Mouse (Mus musculus) ovary, adult 18-20 months (tissue): ENCODE measurements around the gene Myh7.
"Not testable (repeated sequence)": the region's sequence is repeated elsewhere in the genome, so short reads cannot be mapped to it uniquely, and the experiment has no call there.

Source experiments
- DNase-seq: peaks from one replicate; pipeline ENCODE4 v3.0.0; 2022; ENCODE audit warnings: low spot score, mixed read lengths

Myh7 gene

DNA sequence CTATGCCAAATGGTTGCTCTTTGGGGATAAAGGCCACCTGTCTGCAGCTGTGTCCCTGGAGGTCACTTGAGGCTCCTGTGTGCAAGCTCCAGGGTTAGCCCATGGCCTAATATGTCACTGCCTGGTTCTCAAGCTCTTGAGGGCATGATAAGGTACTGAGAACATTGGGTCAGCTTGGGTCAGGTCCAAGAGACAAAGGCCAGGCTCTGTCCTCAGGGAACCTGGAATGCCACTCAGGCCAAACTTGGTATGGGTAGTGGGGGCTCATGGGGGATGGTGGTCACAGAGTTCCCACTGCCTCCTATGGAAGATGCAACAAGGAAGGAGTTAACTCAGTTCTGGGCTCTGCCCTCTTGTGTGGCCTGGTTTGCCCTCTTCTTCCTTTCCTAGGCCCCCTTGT, 26.1 kb downstream of the Myh7 start:
- no peak for DNase-seq

DNA sequence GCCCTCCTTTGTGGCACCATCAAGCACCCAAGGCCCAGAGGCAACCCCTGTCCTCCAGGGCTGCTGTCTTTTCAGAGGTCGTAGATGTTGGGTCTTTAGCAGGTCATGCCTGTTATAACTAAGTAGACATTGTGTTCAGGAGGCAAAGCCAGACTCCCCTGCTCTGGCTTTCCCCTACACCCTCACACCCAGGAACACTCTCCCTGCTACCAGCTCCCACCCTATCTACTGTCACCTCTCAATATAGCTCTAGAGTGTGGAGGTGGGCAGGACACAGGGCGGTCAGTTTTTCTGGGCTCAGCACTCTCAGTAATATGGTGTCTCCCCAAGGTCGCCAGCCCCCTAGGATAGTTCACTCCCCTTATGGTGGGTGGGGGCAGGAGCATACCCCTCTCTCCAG, 26.6 kb downstream of the Myh7 start:
- no peak for DNase-seq

DNA sequence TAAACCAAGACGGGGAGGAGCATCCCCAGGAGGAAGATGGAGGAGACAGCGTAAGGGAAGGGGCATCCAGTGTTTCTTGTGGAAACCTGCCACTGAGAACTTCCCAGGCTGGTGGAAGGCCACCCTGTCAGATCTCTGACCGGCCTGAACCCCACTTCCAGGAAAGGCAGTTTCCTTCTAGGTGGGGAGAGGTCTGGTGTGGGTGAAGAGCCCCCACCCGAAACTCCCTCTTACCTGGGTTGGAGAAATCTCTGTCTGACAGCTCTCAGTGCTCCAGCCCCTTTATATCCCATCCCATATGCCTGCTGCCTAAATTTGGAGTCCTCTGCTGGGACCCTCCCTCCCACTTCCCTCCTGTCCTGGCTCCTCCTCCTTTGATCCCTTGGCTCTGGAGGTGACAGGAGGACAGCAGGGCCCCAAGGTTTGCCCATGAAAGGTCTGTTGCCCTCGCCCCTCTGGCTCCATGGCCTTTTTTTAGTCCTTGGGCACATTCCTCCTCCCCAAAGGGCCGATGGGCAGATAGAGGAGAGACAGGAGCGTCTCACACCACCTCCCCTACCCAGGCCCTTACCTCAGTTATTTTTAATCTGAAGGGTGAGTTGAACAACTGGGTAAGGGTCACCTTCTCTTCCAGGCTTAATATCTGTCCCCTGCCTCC, 28.0 kb downstream of the Myh7 start, which contains the start of gene Myh6:
Gene Myh6, minus strand, starts transcription at position 608 of the 658 bp plus-strand sequence.
- DNase-seq, result no peak

DNA sequence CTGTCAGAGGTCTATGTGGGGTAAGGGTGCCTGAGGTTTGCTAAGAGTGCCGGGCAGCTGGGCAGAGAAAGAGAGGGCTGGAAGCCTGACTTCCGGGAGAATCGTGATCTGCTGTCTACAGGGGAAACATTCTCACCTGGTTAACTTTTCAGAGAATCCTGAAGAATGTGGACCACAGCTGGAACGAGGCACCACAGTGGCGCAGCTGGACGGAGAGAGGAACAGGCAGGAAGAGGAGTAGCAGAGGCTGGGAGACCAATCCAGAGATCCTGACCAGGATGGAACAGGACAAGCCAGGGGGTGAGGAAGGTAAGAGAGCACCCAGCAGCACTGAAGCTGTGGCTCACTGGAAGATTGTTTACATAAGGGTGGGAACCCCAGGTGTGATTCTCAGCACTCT, 28.8 kb downstream of the Myh7 start:
- DNase-seq, result no peak

DNA sequence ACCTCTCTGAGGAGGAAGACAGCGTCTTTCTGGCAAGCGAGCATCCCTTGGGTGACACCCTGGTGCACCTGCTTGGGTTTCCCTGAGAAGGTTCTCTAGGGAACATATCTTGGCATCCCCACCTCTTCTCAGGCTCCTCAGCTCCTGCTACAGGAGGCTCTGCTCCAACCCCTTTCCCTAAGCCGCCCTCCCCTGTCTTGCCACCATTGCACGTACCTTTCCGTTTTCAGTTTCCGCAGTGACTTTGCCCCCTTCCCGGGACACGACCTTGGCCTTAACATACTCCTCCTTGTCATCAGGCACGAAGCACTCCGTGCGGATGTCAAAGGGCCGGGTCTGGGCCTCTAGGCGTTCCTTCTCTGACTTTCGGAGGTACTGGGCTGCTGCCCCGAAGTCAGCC, 29.4 kb downstream of the Myh7 start:
- no peak for DNase-seq

DNA sequence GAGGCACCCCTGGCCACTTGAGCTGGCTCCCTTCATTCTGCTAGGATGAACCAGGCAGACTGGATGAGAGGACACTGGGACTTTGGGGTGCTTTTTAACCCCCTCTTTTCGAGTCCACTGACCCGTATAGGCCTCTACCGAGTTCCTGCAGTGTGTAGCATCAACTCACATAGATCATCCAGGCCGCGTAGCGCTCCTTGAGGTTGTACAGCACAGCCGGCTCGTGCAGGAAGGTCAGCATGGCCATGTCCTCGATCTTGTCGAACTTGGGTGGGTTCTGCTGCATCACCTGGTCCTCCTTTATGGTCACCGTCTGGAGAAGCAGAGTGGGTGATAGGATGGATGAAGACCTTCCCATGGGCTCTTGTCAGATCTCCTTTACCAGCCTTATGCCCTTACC, 30.7 kb downstream of the Myh7 start:
- no peak for DNase-seq

DNA sequence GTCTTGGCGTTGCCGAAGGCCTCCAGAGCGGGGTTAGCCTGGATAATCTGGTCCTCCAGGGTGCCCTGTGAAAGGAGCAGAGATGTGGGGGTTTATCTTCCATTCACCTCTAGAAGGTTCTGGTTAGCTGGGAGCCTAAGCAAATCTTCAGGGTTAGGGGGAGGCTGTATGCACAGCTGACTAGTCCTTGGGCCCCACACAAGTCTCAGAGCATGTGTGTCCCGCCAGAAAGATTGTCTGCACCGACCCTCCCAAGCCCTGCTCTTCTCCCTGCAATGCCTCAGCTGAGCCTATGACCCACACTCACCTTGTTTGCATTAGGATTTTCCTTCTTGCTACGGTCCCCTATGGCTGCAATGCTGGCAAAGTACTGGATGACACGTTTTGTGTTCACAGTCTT, 31.7 kb downstream of the Myh7 start:
- DNase-seq, result no peak

DNA sequence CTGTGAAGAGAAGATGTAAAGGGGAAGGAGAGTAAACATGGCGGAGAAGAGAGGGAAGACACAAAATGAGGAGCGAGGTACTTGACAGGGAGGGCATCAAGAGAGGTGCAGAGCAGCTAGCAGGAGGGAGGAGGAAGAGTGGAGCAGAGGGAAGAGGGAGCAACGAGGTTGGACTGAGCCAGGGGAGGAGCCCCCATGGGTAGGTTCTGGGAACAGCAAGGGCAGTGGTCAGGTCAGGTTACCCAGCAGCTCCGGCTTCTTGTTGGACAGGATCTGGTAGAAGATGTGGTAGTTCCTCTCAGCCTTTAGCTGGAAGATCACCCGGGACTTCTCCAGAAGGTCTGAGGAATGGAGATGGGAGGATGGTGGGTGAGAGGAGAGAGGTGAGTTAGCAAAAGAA, 32.9 kb downstream of the Myh7 start:
- DNase-seq, result no peak

DNA sequence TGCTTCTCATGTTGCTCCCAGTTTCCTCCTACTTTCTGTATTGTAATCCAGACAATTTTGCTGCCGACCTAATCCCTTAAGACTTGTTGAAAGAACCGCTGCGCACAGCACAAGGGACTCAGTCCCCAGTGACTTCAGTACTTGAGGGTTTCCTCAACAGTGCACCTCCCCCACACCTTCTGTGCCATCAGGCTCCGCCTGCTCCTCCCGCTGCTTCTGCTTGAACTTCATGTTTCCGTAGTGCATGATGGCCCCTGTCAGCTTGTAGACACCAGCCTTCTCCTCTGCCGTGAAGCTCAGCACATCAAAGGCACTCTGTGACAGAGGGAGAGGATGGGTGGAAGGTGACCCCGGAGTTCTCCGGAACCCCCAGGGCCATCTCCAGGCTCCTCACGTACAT, 33.7 kb downstream of the Myh7 start:
- no peak for DNase-seq

DNA sequence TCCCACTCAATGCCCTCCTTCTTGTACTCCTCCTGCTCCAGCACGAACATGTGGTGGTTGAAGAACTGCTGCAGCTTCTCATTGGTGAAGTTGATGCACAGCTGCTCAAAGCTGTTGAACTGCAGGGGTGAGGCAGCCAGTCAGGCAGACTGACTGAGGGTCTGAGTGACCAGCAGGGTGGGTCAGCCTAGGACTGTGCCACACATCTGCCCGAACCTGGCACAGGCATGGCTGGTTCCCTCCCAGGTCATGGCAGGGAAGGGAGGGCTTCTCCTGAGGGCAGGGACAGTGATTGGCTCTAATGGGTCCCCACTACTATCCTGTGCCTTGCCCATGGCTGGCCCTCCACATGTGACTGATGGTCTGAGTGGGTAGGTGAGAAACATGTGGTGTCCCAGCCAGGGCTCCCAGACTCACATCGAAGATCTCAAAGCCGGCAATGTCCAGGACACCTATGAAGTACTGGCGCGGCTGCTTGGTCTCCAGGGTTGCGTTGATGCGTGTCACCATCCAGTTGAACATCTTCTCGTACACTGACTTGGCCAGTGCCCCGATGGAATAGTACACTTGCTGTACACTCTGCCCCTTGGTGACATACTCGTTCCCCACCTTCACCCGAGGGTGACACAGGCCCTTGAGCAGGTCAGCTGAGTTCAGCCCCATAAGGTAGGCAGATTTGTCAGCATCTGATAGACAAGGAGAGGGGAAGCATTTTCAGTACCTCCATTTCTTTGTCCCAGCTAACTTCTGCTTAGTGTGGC, 34.4 kb downstream of the Myh7 start:
- not testable (repeated sequence) for DNase-seq

DNA sequence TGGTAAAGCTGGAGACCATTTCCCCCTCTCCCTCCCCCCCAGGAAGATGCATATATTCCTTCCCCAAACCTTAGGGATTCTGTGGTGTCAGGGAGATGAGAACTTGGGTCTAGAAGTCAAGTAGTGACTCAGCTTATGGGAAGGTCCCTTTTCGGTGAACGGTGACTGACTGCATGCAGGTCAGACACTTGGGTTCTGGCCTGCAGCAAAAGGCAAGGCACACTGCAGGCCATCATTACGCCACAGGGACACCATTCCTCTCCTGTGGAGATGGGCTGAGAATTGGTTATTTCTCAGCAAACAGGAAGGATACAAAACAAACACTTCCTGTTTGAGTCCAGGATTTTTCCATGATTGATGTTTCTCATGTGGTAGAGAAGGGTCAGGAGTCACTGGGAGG, 35.2 kb downstream of the Myh7 start:
- no peak for DNase-seq

DNA sequence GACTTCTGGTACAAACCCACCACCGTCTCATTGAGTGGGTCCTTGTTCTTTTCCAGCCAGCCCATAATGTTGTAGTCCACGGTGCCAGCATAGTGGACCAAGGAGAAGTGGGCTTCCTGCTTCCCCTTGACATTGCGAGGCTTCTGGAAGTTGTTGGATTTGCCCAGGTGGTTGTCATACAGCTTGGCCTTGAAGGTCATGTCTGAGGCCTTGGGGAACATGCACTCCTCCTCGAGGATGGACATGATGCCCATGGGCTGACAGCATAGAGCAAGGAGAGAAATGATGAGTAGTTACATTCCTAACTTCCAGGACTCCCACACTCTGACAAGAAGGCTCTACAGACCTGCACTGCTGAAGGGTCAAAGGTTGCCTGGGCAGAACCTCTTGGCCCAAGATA, 35.9 kb downstream of the Myh7 start:
- no peak for DNase-seq

DNA sequence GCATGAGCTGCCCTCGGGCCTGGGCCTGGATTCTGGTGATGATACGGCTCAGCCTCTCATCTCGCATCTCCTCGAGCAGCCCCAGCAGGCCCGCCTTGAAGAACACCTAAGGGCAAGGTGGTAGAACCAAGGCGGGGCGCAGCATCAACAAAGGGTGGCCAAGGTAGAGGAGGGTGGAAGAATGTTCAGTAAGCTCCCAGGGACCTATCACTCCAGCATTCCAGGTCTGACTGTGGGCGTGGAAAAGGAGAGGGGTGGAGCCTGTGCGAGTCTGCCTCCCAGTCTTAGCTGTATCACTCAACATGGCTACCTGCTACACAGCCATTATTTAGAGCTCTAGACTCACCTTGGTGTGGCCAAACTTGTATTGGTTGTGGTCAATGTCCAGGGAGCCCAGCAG, 37.9 kb downstream of the Myh7 start:
- DNase-seq, result no peak

DNA sequence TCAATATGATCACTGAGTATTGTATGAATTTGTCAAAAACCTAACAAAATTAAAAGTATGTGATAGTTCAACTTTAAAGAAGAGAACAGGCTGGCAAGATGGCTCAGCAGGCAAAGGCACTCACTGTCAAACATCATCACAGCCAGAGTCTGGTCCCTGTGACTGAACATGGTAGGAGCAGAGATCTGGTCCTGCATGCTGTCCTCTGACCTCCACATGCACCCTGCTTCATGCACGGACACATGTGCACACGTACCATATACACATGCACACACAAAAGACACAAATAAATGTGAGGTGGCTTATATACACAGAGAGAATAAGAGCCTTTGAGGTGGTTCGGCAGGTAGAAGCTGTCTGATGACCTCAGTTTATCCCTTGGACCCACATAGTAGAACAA, 38.9 kb downstream of the Myh7 start:
- DNase-seq, result no peak

DNA sequence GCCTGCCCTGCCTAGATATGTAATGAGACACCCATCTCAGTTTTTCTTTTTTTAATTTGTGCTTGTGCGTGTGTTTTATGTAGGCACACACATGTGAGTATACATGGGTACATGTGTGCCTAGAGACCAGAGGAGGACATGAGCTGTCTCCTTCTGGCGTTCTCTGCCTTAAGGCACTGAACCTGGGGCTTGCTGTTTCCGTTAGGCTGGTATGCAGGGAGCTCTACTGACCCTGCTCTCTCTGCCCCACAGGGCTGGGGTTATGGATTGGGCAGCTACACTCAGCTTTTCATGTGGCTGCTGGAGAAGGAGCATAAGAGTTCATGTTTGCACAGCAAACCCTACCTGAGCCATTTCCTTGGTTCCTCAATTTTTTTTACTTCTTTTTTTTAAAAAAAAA, 40.0 kb downstream of the Myh7 start:
- no peak for DNase-seq

DNA sequence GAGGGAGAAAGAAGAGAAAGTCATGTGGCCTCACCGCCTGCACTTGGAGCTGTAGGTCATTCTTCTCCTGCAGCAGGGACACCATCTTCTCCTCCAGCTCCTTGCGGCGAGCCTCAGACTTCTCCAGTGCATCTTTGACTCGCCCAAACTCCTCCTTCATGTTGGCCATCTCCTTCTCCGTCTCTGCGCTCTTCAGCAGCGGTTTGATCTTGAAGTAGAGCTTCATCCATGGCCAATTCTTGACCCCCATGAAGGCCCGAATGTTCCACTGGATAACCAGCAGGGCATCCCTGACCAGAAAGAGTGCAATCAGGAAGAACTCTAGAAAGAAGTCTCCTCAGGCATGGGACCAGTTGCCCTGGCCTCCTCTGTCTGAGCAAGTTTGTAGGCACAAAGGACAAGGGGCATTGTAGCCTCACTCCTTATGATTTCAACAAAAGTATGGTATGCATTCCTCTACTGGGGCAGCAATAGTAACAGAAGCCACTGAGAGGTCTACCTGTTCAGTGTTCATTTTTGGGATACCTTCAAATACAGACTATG, 40.7 kb downstream of the Myh7 start:
- DNase-seq, result no peak

DNA sequence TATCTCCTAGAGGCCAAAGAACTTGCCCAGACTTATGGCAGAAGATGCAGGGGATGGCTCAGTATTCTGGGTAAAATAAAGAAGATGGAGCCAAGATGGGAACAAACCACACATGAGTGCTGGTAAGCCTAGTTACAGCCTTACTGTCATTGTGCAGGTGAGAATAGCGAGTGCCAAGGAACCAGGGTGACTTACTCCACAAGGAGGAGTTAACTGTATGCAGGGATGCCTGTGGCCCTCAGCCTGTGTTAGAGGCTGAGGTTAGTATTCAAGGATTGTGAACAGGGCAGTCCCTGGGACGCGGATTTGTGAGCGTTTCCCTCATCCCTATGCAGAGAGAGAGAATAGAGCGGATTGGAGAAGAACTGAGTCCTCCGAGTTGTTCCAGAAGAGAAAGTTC, 42.8 kb downstream of the Myh7 start:
- no peak for DNase-seq

DNA sequence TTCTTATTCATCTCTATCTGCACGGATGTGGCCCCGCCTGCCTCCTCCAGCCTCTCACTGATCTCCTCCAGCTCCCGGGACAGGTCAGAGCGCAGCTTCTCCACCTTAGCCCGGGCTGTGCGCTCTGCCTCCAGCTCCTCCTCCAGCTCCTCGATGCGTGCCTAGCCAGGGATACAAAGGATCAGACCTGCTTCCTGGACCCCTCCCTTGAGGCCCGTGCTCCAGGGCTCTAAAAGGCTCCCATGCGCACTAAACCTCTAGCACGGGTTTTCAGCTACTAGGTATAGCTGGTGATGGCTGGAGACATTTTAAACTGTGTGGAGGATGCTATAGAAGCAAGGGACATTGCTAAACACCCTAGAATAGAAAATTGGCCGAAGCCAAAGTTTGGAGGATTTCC, 43.9 kb downstream of the Myh7 start:
- DNase-seq, result no peak

DNA sequence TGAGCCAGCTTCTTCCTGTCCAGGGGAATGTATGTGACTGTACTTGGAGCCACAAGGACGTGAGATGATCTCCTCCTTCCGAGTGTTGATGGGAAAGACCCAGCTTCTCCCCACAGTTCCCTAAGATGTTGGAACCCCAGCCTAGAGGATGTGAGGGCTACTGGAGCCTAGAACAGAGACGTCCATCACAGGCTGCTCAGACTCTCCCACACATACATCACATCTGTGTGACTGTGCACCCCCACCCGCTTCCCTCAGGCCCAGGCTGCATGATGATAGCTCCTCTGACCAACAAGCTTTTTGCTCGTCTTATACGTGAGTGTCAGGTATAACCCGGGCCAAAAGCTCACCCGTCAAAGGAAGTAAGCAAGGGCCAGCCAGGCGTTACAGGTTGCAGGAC, 45.6 kb downstream of the Myh7 start:
- no peak for DNase-seq

DNA sequence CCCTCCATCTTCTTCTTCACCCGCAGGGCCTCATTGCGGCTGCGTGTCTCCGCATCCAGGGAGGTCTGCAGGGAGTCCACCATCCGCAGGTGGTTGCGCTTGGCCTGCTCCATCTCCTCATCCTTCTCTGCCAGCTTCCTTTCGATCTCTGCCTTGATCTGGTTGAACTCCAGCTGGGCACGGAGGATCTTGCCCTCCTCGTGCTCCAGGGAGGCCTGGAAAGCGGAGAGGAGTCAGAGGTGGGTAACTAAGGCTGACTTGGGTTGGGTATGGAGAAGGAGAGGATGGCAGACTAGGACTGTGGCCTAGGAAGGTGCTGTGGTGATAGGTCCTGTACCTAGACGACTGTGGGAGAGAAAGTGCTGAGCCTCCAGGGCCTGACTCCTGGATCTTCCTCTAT, 47.4 kb downstream of the Myh7 start:
- DNase-seq, result not testable (repeated sequence)

DNA sequence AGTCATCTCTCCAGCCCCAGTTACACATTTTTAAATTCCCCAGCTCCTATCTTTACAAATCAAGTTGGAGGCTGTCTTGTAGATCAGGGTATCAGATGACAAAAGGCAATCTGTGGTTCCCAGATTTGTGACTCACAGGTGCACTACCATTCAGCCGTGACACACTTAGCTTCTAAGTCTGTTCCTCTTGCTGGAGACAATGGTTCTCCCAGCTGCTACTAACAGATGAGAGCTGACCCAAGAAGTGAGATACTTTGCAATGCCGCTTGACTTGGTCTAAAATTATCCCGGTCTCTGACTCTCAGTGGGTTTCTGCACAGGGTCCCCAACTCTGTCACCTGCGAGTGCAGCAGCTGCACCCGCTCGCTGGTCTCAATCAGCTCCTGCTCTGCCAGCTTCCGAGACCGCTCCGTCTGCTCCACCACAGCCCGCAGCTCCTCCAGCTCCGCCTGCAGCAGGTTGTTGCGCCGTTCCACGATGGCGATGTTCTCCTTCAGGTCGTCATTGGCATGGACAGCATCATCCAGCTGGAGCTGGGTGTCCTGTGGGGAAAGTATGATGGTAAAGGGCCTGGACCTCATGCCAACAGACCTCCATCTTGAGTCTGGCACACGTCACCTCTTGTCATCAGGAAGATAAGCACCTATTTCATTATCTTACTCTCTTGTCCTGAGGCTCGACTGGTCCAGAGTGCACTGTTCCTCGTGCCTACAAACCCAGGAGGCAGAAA, 48.3 kb downstream of the Myh7 start:
- no peak for DNase-seq

DNA sequence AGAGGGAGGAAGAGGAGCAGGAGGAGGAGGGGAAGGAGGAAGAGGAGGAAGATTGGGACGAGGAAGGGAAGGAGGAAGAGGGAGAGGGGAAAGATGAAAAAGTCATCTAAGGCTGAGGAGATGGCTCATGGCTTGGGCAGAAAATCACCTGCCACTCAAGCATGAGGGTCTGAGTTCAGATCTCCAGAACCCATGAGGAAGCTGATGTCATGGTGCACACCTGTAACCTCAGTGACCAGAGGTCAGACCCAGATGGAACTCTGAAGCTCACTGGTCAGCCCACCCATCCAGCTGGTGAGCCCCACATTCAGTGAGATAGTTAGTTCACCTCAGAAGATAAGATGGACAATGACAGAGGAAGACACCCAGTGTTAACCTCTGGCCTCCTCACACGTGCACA, 49.5 kb downstream of the Myh7 start:
- no peak for DNase-seq

DNA sequence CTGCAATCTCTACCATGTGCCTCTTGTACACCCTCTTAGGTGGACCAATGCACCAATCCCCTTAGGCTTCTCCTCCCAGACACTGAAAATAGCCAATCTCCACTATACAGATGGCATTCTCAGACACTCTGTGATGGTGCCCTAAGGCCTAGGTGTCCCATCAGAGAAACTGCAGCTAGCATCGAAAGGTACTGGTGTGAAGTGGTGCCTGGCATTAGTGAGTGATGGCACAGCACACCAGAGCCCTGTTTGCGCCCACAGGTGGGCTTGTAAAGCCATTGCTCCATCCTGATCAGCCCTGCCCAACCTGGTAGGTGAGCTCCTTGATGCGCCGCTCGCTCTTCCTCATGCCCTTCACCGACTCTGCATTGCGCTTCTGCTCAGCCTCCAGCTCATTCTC, 50.5 kb downstream of the Myh7 start:
- DNase-seq, result no peak
